Mouse (Mus musculus) liver, postnatal 0 days (tissue): ENCODE measurements around the gene Trib3.

Experiments
- CTCF ChIP-seq: sonication (generic); IDR thresholded peaks from 2 replicates; pipeline ENCODE4 v1.5.1; 2016; ENCODE audit warnings: antibody characterized with exemption, low read depth
- EP300 ChIP-seq: IDR thresholded peaks from 2 replicates; pipeline ENCODE4 v1.6.1; 2016; ENCODE audit warnings: antibody characterized with exemption, low read depth, mild to moderate bottlenecking

GRCm38 (mm10) chr2:152344909-152345308 lies 1.1 kb upstream of the Trib3 start:
- TF ChIP-seq EP300 = no peak
- TF ChIP-seq CTCF = no peak
